Mouse (Mus musculus) lung, postnatal 0 days (tissue): Measurements from ENCODE around the gene Olfr1240. TPM values are rescaled to one million over a fixed set of nuclear protein-coding genes. Genes with fewer than 3 reads are reported as not detected.

Experiments used
- ATAC-seq: fragments of 200-750 bp; cut with Nextera tagmentation; 2 replicates; pipeline ENCODE4 v1.8.0; 2017; ENCODE audit warnings: moderate library complexity
- DNase-seq: peaks from one replicate; pipeline ENCODE4 v3.0.0-alpha.2; 2016; ENCODE audit warnings: low spot score
- H3K27ac ChIP-seq: fragments of 300-500 bp; sonication (generic); 2 replicates; pipeline ENCODE4 v1.5.1; 2014; ENCODE audit warnings: antibody characterized with exemption, mild to moderate bottlenecking, low read length, mixed read lengths
- H3K27me3 ChIP-seq: fragments of 300-500 bp; sonication (generic); replicated peaks from 2 replicates; pipeline ENCODE4 v1.6.1; 2014; ENCODE audit warnings: low read length, mixed read lengths; ENCODE audit not compliant: insufficient read depth
- H3K36me3 ChIP-seq: fragments of 300-500 bp; sonication (generic); 2 replicates; pipeline ENCODE4 v1.6.1; 2014; ENCODE audit warnings: low read length, mixed read lengths; ENCODE audit not compliant: insufficient read depth
- H3K4me1 ChIP-seq: fragments of 300-500 bp; sonication (generic); 2 replicates; pipeline ENCODE4 v1.6.1; 2014; ENCODE audit warnings: antibody characterized with exemption, low read depth, low read length, mixed read lengths; ENCODE audit not compliant: insufficient read depth
- H3K4me2 ChIP-seq: fragments of 300-500 bp; sonication (generic); replicated peaks from 2 replicates; pipeline ENCODE4 v1.6.1; 2014; ENCODE audit warnings: low read depth, mild to moderate bottlenecking, low read length, moderate library complexity, mixed read lengths
- H3K4me3 ChIP-seq: fragments of 300-500 bp; sonication (generic); 2 replicates; pipeline ENCODE4 v1.5.1; 2014; ENCODE audit warnings: low read depth, low read length
- H3K9ac ChIP-seq: fragments of 300-500 bp; sonication (generic); replicated peaks from 2 replicates; pipeline ENCODE4 v1.6.1; 2014; ENCODE audit warnings: low read depth, mild to moderate bottlenecking
- H3K9me3 ChIP-seq: fragments of 300-500 bp; sonication (generic); 2 replicates; pipeline ENCODE4 v1.6.1; 2016; ENCODE audit warnings: low read length, mixed read lengths
- CTCF ChIP-seq: IDR thresholded peaks from 2 replicates; pipeline ENCODE4 v1.5.1; 2016; ENCODE audit warnings: antibody characterized with exemption, mild to moderate bottlenecking
- EP300 ChIP-seq: IDR thresholded peaks from 2 replicates; pipeline ENCODE4 v1.6.1; 2016; ENCODE audit warnings: antibody characterized with exemption, mild to moderate bottlenecking, control low read depth
- WGBS: fragments of 180-500 bp; shearing (Covaris S2); extraction: QIAGEN DNeasy Blood & Tissue Kit; methylation state at CpG from one replicate; pipeline ENCODE4 v1.1.7; 2014; 5-methylcytosine and 5-hydroxymethylcytosine counted together
- polyA plus RNA-seq: library from polyadenylated mRNA; unstranded; fragments of >200 nt; fragmentation: Nextera tagmentation; extraction: Ambion mirVana; gene quantifications from 2 replicates; pipeline ENCODE4 v1.2.1, GENCODE M21; 2015

Olfr1240 gene
- polyA plus RNA-seq: not detected in 2 replicates

DNA sequence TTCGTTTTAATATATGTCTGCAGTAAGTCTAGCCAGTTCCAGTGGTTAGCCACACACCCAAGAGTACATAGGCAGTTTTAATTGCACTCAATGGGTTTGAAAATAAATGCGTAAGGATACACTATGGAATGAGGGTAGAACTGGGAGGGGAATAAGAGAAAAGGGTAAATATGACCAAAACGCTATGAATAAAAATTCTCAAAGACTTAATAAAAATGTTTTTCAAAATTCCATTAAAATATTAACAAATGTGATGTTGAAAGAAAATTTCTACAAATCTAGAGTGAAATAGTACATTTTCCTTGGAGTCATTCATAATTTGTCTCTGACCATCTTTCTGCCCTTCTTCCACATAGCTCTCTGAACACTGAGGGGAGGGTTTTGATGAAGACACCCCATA is at the start of gene Olfr1240:
Olfr1240 (minus strand) TSS at position 101 of the 400 bp plus-strand sequence.
- Histone ChIP-seq H3K27ac (no peak within 1 kb of the TSS), H3K4me1 (no peaks in the 10 kb centered on the region), H3K27me3 (no peaks in the 10 kb centered on the region), H3K36me3 (no peaks in the 10 kb centered on the region), H3K9ac (no peak within 1 kb of the TSS), H3K4me3 (no peak within 1 kb of the TSS), H3K4me2 (no peak within 1 kb of the TSS), H3K9me3 (no peaks in the 10 kb centered on the region)
- TF ChIP-seq EP300: no peak
- TF ChIP-seq CTCF: no peak
- DNase-seq (no peak), ATAC-seq (no peak)
- 70% methylated on average over 3 of the region's 3 CpGs for WGBS

DNA sequence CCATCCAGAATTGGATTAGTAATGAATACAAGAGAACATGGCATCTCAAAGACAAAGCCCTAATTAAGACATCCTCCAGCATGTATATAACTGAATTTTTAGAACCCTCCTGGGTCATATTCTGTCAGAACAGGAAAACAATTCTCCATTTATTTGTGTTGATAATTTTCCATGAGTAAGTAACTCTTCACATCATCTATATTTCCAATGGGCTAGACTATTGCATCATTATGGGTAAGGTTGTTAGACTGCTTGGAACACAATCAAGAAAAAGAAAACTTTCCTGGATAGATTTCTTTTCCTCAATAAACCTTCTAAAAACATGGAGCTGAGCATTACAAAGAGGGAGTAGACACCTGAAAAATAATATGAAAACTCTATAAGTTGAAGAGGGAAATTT is 44.2 kb upstream of the Olfr1240 start, which contains the start of gene Olfr1241:
Olfr1241 (minus strand) TSS at position 101 of the 400 bp plus-strand sequence.
- Histone ChIP-seq H3K27me3 (no peaks in the 10 kb centered on the region), H3K27ac (no peak within 1 kb of the TSS), H3K9me3 (no peaks in the 10 kb centered on the region), H3K4me1 (no peaks in the 10 kb centered on the region), H3K4me2 (no peak within 1 kb of the TSS), H3K4me3 (no peak within 1 kb of the TSS), H3K9ac (no peak within 1 kb of the TSS), H3K36me3 (no peaks in the 10 kb centered on the region)
- ATAC-seq: no peak
- no peak for TF ChIP-seq CTCF
- TF ChIP-seq EP300: no peak
- DNase-seq: no peak

GRCm38 (mm10) chr2:89420307-89420706 is 22.5 kb downstream of the Olfr1240 start, which contains the start of gene Olfr1239:
Gene Olfr1239, minus strand, starts transcription at chr2:89420407.
- H3K27me3 ChIP-seq: no peaks in the 10 kb centered on the region
- H3K27ac ChIP-seq: no peak within 1 kb of the TSS
- DNase-seq: no peak
- no peak within 1 kb of the TSS for H3K4me3 ChIP-seq
- no peaks in the 10 kb centered on the region for H3K9me3 ChIP-seq
- 87% methylated on average over 2 of the region's 2 CpGs for WGBS
- no peak within 1 kb of the TSS for H3K9ac ChIP-seq
- no peaks in the 10 kb centered on the region for H3K36me3 ChIP-seq
- TF ChIP-seq CTCF (no peak), EP300 (no peak)
- H3K4me2 ChIP-seq: no peak within 1 kb of the TSS
- H3K4me1 ChIP-seq: no peaks in the 10 kb centered on the region
- ATAC-seq: no peak

DNA sequence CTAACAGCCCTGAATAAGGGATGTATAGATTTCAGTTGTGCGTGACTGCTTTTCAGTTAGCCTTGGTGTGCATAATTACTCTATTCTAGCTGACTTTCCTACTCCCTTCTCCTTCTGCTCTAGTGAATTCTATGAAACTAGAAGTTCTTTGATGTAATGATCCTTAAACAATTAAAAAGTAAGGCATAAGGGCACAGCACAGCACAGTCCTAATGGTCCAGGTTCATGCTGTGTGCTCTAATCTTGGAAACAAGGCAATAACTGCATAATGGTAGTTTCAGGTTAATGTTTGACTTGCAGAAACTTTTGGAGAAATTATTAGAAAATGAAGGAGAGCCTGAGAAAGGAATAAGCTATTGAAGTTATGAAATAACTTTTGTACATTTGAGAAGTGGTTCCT is 28.2 kb downstream of the Olfr1240 start:
- ATAC-seq (no peak), DNase-seq (no peak)
- H3K4me1 ChIP-seq: no peaks in the 10 kb centered on the region
- no peaks in the 10 kb centered on the region for H3K27me3 ChIP-seq
- H3K27ac ChIP-seq: no peak overlapping the region
- H3K9me3 ChIP-seq: no peaks in the 10 kb centered on the region
- no peaks in the 10 kb centered on the region for H3K36me3 ChIP-seq
- no peak overlapping the region for H3K4me3 ChIP-seq
- no peak overlapping the region for H3K4me2 ChIP-seq
- 82% methylated on average over 1 of the region's 1 CpGs for WGBS
- no peak for TF ChIP-seq CTCF
- no peak for TF ChIP-seq EP300
- H3K9ac ChIP-seq: no peak overlapping the region

- no peak for DNase-seq
- Histone ChIP-seq H3K4me3 (no peak within 1 kb of the TSS), H3K4me2 (no peak within 1 kb of the TSS), H3K9ac (no peak within 1 kb of the TSS), H3K4me1 (no peaks in the 10 kb centered on the region), H3K36me3 (no peaks in the 10 kb centered on the region), H3K27me3 (no peaks in the 10 kb centered on the region), H3K9me3 (no peaks in the 10 kb centered on the region), H3K27ac (no peak within 1 kb of the TSS)
- ATAC-seq: no peak
- no peak for TF ChIP-seq CTCF
- no peak for TF ChIP-seq EP300
- WGBS: 87% methylated on average over 2 of the region's 2 CpGs
Observed at GRCm38 (mm10) chr2:89409576-89409975, 33.2 kb downstream of the Olfr1240 start, which contains the start of gene Olfr1238. Gene Olfr1238, minus strand, starts transcription at chr2:89409676.

DNA sequence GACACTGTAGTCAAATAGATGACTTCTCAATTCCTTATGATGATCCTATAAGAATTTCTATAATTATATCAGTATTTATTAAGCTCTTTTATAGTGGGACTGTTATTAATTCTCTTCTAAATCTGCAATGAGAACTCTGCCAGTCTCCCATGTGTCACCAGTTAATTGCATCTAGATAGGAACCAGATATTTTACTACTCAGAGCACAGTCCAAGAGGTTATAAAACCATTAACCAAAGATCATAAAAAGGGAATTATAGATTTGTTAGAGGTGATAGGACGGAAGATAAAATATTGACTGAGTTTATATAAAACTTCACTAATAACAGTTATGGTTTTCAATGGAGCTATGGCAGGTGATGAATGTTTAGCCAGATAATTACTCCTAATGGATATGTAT is 41.9 kb downstream of the Olfr1240 start:
- DNase-seq (no peak), ATAC-seq (no peak)
- WGBS: 82% methylated on average over 1 of the region's 1 CpGs
- no peak overlapping the region for H3K27ac ChIP-seq
- H3K27me3 ChIP-seq: no peaks in the 10 kb centered on the region
- no peaks in the 10 kb centered on the region for H3K4me1 ChIP-seq
- H3K9me3 ChIP-seq: no peaks in the 10 kb centered on the region
- no peak overlapping the region for H3K4me3 ChIP-seq
- no peaks in the 10 kb centered on the region for H3K36me3 ChIP-seq
- no peak for TF ChIP-seq CTCF
- TF ChIP-seq EP300: no peak
- H3K9ac ChIP-seq: no peak overlapping the region
- H3K4me2 ChIP-seq: no peak overlapping the region

Other genes starting within 250 kb of the Olfr1240 start
- gene Olfr1226, start 243.0 kb downstream of the Olfr1240 start, polyA plus RNA-seq: not detected in 2 replicates
- not detected in 2 replicates for gene Olfr1228, start 188.9 kb downstream of the Olfr1240 start, polyA plus RNA-seq
- not detected in 2 replicates for gene Olfr1229, start 155.0 kb downstream of the Olfr1240 start, polyA plus RNA-seq
- not detected in 2 replicates for gene Olfr1230, start 145.7 kb downstream of the Olfr1240 start, polyA plus RNA-seq
- not detected in 2 replicates for gene Olfr1231, start 135.9 kb downstream of the Olfr1240 start, polyA plus RNA-seq
- not detected in 2 replicates for gene Olfr1232, start 113.3 kb downstream of the Olfr1240 start, polyA plus RNA-seq
- not detected in 2 replicates for gene Olfr1233, start 100.6 kb downstream of the Olfr1240 start, polyA plus RNA-seq
- not detected in 2 replicates for gene Olfr1234, start 78.1 kb downstream of the Olfr1240 start, polyA plus RNA-seq
- not detected in 2 replicates for gene Olfr1238, start 33.3 kb downstream of the Olfr1240 start, polyA plus RNA-seq
- not detected in 2 replicates for gene Olfr1239, start 22.6 kb downstream of the Olfr1240 start, polyA plus RNA-seq
- not detected in 2 replicates for gene Olfr1241, start 44.1 kb upstream of the Olfr1240 start, polyA plus RNA-seq
- not detected in 2 replicates for gene Olfr1242, start 55.3 kb upstream of the Olfr1240 start, polyA plus RNA-seq
- gene Olfr1243, start 88.5 kb upstream of the Olfr1240 start, polyA plus RNA-seq: not detected in 2 replicates
- gene Olfr1245, start 135.4 kb upstream of the Olfr1240 start, polyA plus RNA-seq: not detected in 2 replicates
- not detected in 2 replicates for gene Olfr1246, start 150.2 kb upstream of the Olfr1240 start, polyA plus RNA-seq
- not detected in 2 replicates for gene Olfr1247, start 171.1 kb upstream of the Olfr1240 start, polyA plus RNA-seq
- not detected in 2 replicates for gene Olfr1248, start 175.2 kb upstream of the Olfr1240 start, polyA plus RNA-seq
- gene Olfr1249, start 192.0 kb upstream of the Olfr1240 start, polyA plus RNA-seq: not detected in 2 replicates
- not detected in 2 replicates for gene Olfr1250, start 218.5 kb upstream of the Olfr1240 start, polyA plus RNA-seq
- not detected in 2 replicates for gene Olfr1251, start 228.9 kb upstream of the Olfr1240 start, polyA plus RNA-seq